Mouse (Mus musculus) MEL (cell line): Measurements from ENCODE around the gene Eral1. TPM values are rescaled to one million over a fixed set of nuclear protein-coding genes. Genes with fewer than 3 reads are reported as not detected.

ENCODE experiments used
- DNase-seq: peaks from one replicate; pipeline ENCODE4 v3.0.0; 2011; ENCODE audit warnings: low read depth, low spot score
- H3K27ac ChIP-seq: 2 replicates; pipeline ENCODE4 v1.5.1; 2012; ENCODE audit warnings: low read depth, mild to moderate bottlenecking, control low read depth, low read length, moderate library complexity; ENCODE audit not compliant: control insufficient read depth
- H3K27me3 ChIP-seq, 2 experiments: fragments of 150-350 bp in 1 of 2; sonication (generic) in 1 of 2; 2 replicates each; pipeline ENCODE4 v1.6.1; 2012; ENCODE audit warnings: low read length in 2 of 2, mild to moderate bottlenecking in 2 of 2, improper control_type of control experiment in 1 of 2, moderate library complexity in 1 of 2; ENCODE audit not compliant: insufficient read depth in 2 of 2, control insufficient read depth in 1 of 2
- H3K36me3 ChIP-seq, 2 experiments: 2 replicates each; pipeline ENCODE4 v1.6.1; 2012 to 2014; ENCODE audit warnings: low read length in 2 of 2, improper control_type of control experiment in 1 of 2, inconsistent platforms in 1 of 2, mild to moderate bottlenecking in 1 of 2; ENCODE audit not compliant: insufficient read depth in 2 of 2, control insufficient read depth in 1 of 2
- H3K4me1 ChIP-seq, 2 experiments: fragments of 150-350 bp in 1 of 2; sonication (generic) in 1 of 2; 2 replicates each; pipeline ENCODE4 v1.6.1; 2012; ENCODE audit warnings: low read length in 2 of 2, improper control_type of control experiment in 1 of 2, mild to moderate bottlenecking in 1 of 2; ENCODE audit not compliant: insufficient read depth in 2 of 2, control insufficient read depth in 1 of 2
- H3K4me3 ChIP-seq, 2 experiments: fragments of 150-350 bp in 1 of 2; sonication (generic) in 1 of 2; 2 replicates each; pipeline ENCODE4 v1.5.1; 2012; ENCODE audit warnings: low read depth in 2 of 2, low read length in 2 of 2, mild to moderate bottlenecking in 2 of 2, moderate library complexity in 2 of 2, control low read depth in 1 of 2, improper control_type of control experiment in 1 of 2; ENCODE audit not compliant: control insufficient read depth in 1 of 2, insufficient read depth in 1 of 2
- H3K79me2 ChIP-seq: 2 replicates; pipeline ENCODE4 v1.6.1; 2012; ENCODE audit warnings: mild to moderate bottlenecking, low read length, moderate library complexity; ENCODE audit not compliant: control insufficient read depth, poor library complexity, insufficient read depth
- H3K9ac ChIP-seq: 2 replicates; pipeline ENCODE4 v1.6.1; 2012; ENCODE audit warnings: low read depth, mild to moderate bottlenecking, control low read depth, low read length, moderate library complexity; ENCODE audit not compliant: control insufficient read depth, poor library complexity, severe bottlenecking
- H3K9me3 ChIP-seq: fragments of 150-350 bp; sonication (generic); replicated peaks from 2 replicates; pipeline ENCODE4 v1.6.1; 2012; ENCODE audit warnings: mild to moderate bottlenecking, low read length, improper control_type of control experiment, moderate library complexity; ENCODE audit not compliant: insufficient read depth
- CHD1 ChIP-seq: IDR thresholded peaks from 2 replicates; pipeline ENCODE4 v1.6.1; 2012; ENCODE audit warnings: low read depth, mild to moderate bottlenecking, inconsistent platforms, low read length, improper control_type of control experiment
- CHD2 ChIP-seq: IDR thresholded peaks from 2 replicates; pipeline ENCODE4 v1.6.1; 2011; ENCODE audit warnings: low read length, improper control_type of control experiment
- ELF1 ChIP-seq: IDR thresholded peaks from 2 replicates; pipeline ENCODE4 v1.6.1; 2014; ENCODE audit warnings: low read depth, mild to moderate bottlenecking, inconsistent platforms, low read length, improper control_type of control experiment, moderate library complexity
- EP300 ChIP-seq, 2 experiments: IDR thresholded peaks; 2 replicates each; pipeline ENCODE4 v1.6.1; 2011; ENCODE audit warnings: improper control_type of control experiment in 2 of 2, low read length in 2 of 2, low read depth in 1 of 2, mild to moderate bottlenecking in 1 of 2
- ETS1 ChIP-seq: IDR thresholded peaks from 2 replicates; pipeline ENCODE4 v1.6.1; 2012; ENCODE audit warnings: low read depth, mild to moderate bottlenecking, inconsistent platforms, low read length, improper control_type of control experiment, moderate library complexity
- GABPA ChIP-seq: IDR thresholded peaks from 2 replicates; pipeline ENCODE4 v1.6.1; 2012; ENCODE audit warnings: low read depth, mild to moderate bottlenecking, inconsistent platforms, low read length, improper control_type of control experiment, moderate library complexity
- GATA1 ChIP-seq: IDR thresholded peaks from 2 replicates; pipeline ENCODE4 v1.6.1; 2011; ENCODE audit warnings: low read depth, low read length, improper control_type of control experiment
- HCFC1 ChIP-seq: IDR thresholded peaks from 2 replicates; pipeline ENCODE4 v1.6.1; 2012; ENCODE audit warnings: low read depth, mild to moderate bottlenecking, inconsistent platforms, low read length, improper control_type of control experiment, moderate library complexity
- MEF2A ChIP-seq: IDR thresholded peaks from 2 replicates; pipeline ENCODE4 v1.6.1; 2014; ENCODE audit warnings: low read depth, mild to moderate bottlenecking, inconsistent platforms, low read length, improper control_type of control experiment; ENCODE audit not compliant: poor library complexity, insufficient replicate concordance, severe bottlenecking; ENCODE audit errors: extremely low read depth
- MYB ChIP-seq: IDR thresholded peaks from 2 replicates; pipeline ENCODE4 v1.6.1; 2011; ENCODE audit warnings: mild to moderate bottlenecking, low read depth, low read length, improper control_type of control experiment
- RCOR1 ChIP-seq: IDR thresholded peaks from 2 replicates; pipeline ENCODE4 v1.6.1; 2012; ENCODE audit warnings: low read depth, mild to moderate bottlenecking, inconsistent platforms, low read length, improper control_type of control experiment
- SMC3 ChIP-seq: IDR thresholded peaks from 2 replicates; pipeline ENCODE4 v1.6.1; 2011; ENCODE audit warnings: low read depth, low read length, improper control_type of control experiment
- TAL1 ChIP-seq: IDR thresholded peaks from 2 replicates; pipeline ENCODE4 v1.6.1; 2012; ENCODE audit warnings: mild to moderate bottlenecking, inconsistent platforms, low read length, moderate library complexity, mixed read lengths
- TCF12 ChIP-seq: IDR thresholded peaks from 2 replicates; pipeline ENCODE4 v1.6.1; 2014; ENCODE audit warnings: low read depth, mild to moderate bottlenecking, inconsistent platforms, low read length, improper control_type of control experiment, moderate library complexity
- UBTF ChIP-seq: IDR thresholded peaks from 2 replicates; pipeline ENCODE4 v1.6.1; 2012; ENCODE audit warnings: low read depth, mild to moderate bottlenecking, inconsistent platforms, low read length, improper control_type of control experiment, moderate library complexity, borderline replicate concordance; ENCODE audit not compliant: insufficient read depth
- USF1 ChIP-seq: IDR thresholded peaks from 2 replicates; pipeline ENCODE4 v1.6.1; 2014; ENCODE audit warnings: low read depth, mild to moderate bottlenecking, inconsistent platforms, low read length, improper control_type of control experiment, moderate library complexity
- USF2 ChIP-seq, 2 experiments: IDR thresholded peaks; 2 replicates each; pipeline ENCODE4 v1.6.1; 2011 to 2012; ENCODE audit warnings: improper control_type of control experiment in 2 of 2, low read length in 2 of 2, borderline replicate concordance in 1 of 2, inconsistent platforms in 1 of 2, low read depth in 1 of 2, mild to moderate bottlenecking in 1 of 2; ENCODE audit not compliant: insufficient read depth in 1 of 2
- ZC3H11A ChIP-seq: IDR thresholded peaks from 2 replicates; pipeline ENCODE4 v1.6.1; 2012; ENCODE audit warnings: low read depth, mild to moderate bottlenecking, inconsistent platforms, low read length, improper control_type of control experiment
- ZKSCAN1 ChIP-seq: IDR thresholded peaks from 2 replicates; pipeline ENCODE4 v1.6.1; 2012; ENCODE audit warnings: low read depth, mild to moderate bottlenecking, inconsistent platforms, low read length, improper control_type of control experiment, moderate library complexity
- ZMIZ1 ChIP-seq: IDR thresholded peaks from 2 replicates; pipeline ENCODE4 v1.6.1; 2012; ENCODE audit warnings: low read depth, mild to moderate bottlenecking, inconsistent platforms, low read length, improper control_type of control experiment, moderate library complexity
- ZNF384 ChIP-seq: IDR thresholded peaks from 2 replicates; pipeline ENCODE4 v1.6.1; 2012; ENCODE audit warnings: low read depth, mild to moderate bottlenecking, inconsistent platforms, low read length, improper control_type of control experiment
- polyA plus RNA-seq, 2 experiments: library from polyadenylated mRNA; stranded (reverse) in 1 of 2; unstranded in 1 of 2; fragments of >175 nt in 1 of 2; fragments of >200 nt in 1 of 2; gene quantifications; 2 replicates each; pipeline versions ENCODE4 v1.2.1 to v1.2.4; 2012; ENCODE audit warnings: low replicate concordance in 2 of 2, low read depth in 1 of 2; ENCODE audit not compliant: insufficient read length in 2 of 2, insufficient read depth in 1 of 2, missing spikeins in 1 of 2
- total RNA-seq: library from RNA; depleted of rRNA; stranded (reverse); fragments of 300-350 nt; gene quantifications from 2 replicates; pipeline ENCODE4 v1.2.3, GENCODE M21; 2012

Gene Eral1
- total and polyA plus RNA-seq, 3 experiments: 38.4 to 43.5 TPM; not detected in 1

DNA sequence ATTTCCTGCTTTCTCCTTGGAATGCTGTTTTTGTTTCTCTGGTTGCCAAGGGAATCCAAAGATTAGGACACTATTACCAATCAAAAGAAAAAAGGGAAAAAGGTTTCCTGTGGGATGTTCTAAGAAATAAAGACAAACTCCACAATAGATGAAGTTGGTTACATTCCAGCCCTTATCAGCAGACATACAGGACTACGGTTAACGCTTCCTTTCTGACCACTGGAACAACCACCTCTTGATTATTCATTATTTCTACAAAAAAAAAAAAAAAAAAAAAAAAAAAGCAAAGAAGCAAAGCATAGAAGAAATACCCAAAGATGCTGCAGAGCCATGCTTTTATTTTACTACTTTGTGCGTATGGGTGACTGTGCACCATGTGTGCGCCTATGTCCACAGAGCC, 42.6 kb upstream of the Eral1 start:
- peak; percentile 69 for DNase-seq
- no peaks in the 10 kb centered on the region for H3K9me3 ChIP-seq
- TF ChIP-seq CHD2 (no peak), CHD1 (no peak), ZKSCAN1 (peak; percentile 40; the same call in 1 of the 2 replicates), SMC3 (no peak), ETS1 (peak; percentile 68; the same call in 1 of the 2 replicates), USF2 (IDR thresholded peaks at IDR 0.05; ENCODE audit: borderline replicate concordance in 1 of 2, insufficient read depth in 1 of 2, low read depth in 1 of 2, low read length in 2 of 2) (no peak), USF1 (no peak), EP300 (IDR thresholded peaks at IDR 0.05; ENCODE audit: low read depth in 1 of 2, low read length in 2 of 2) (peak; percentile 93 to 94), HCFC1 (no peak), MEF2A (no peak), GATA1 (peak; percentile 91), TAL1 (peak; percentile 80), ZNF384 (peak; percentile 99), ELF1 (no peak), ZC3H11A (no peak), ZMIZ1 (no peak), RCOR1 (peak; percentile 69; the same call in 1 of the 2 replicates), TCF12 (peak; percentile 89), MYB (peak; percentile 90)
- peaks cover 11% of the 10 kb centered on the region; the same call in 1 of the 2 replicates for H3K79me2 ChIP-seq
- peaks cover 0 to 57% of the 10 kb centered on the region in 2 experiments; a peak in 2 of 4 replicates for H3K36me3 ChIP-seq
- no peaks in the 10 kb centered on the region for H3K27me3 ChIP-seq
- H3K27ac ChIP-seq: peak overlapping the region; percentile 53
- H3K9ac ChIP-seq: no peak overlapping the region
- H3K4me1 ChIP-seq: peaks cover 29 to 48% of the 10 kb centered on the region in 2 experiments
- no peak overlapping the region for H3K4me3 ChIP-seq

DNA sequence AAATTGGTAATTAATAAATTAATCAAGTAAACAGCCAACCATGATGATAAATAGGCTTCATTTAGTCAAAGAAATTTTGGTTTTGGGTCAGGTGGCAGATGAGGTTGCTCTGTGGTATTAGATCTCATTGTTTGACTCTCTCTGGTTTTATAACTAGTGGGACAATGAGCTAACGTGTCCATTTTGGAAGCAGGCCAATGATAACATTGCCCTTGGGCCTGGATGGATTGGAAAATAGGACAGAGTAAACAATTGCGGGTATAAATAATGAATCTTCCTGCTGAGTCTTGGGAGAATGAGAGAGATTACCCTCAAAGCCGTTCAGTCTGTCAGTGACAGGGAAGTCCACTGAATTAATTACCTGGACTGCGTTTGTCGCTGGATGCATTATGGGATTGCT, 41.0 kb upstream of the Eral1 start:
- peaks cover 32 to 43% of the 10 kb centered on the region in 2 experiments for H3K4me1 ChIP-seq
- no peak overlapping the region for H3K9ac ChIP-seq
- no peak overlapping the region for H3K27ac ChIP-seq
- peaks cover 0 to 61% of the 10 kb centered on the region in 2 experiments; a peak in 2 of 4 replicates for H3K36me3 ChIP-seq
- DNase-seq: no peak
- TF ChIP-seq CHD1: no peak
- no peak for TF ChIP-seq GABPA
- 0 out of 4 replicates have a peak, but pooled peaks of 1 of the 2 experiments have one; percentile 27 for TF ChIP-seq EP300 (IDR thresholded peaks at IDR 0.05; ENCODE audit: low read depth in 1 of 2, low read length in 2 of 2)
- no peak for TF ChIP-seq UBTF
- no peaks in the 10 kb centered on the region for H3K27me3 ChIP-seq
- H3K4me3 ChIP-seq: no peak overlapping the region
- H3K79me2 ChIP-seq: peaks cover 15% of the 10 kb centered on the region
- no peaks in the 10 kb centered on the region for H3K9me3 ChIP-seq
